Mouse (Mus musculus): ENCODE measurements at regions not wholly inside any gene's neighbourhood (a gene's known extent, or its start where the extent isn't known, plus 50 kb on each side); places are given as distances from the start of the nearest gene placed in this dataset.

DNA sequence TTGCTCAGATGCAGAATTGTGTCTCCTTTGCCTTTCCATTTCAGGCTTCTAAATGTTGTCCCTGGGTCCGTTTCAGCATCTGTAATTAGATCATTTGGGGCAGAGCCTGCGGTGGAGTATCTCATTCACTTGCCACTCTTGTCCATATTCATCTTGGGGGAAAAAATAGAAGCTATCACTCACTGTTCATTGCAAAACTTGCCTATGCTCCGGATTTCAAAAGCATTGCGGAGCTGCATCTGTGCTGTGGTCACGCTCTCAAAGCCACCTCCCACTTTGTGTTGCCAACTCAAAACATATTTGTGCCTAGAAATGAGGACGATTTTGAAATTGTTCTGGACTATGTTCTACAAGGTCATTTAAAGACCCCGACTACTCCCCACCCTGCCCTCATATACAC, 138.3 kb upstream of the Zfp648 start:
- Histone ChIP-seq H3K27ac (ENCODE audit: low read length) (no peak overlapping the region), H3K9ac (ENCODE audit: low read length) (no peak overlapping the region), H3K36me3 (ENCODE audit: control insufficient read depth, insufficient read depth) (no peaks in the 10 kb centered on the region), H3K4me3 (ENCODE audit: low read length) (no peak overlapping the region), H3K9me3 (replicated peaks; ENCODE audit: control insufficient read depth, low read length) (no peaks in the 10 kb centered on the region; the same call in 1 of the 2 replicates), H3K27me3 (ENCODE audit: control insufficient read depth, insufficient read depth, low read length) (no peaks in the 10 kb centered on the region), H3K4me1 (ENCODE audit: control insufficient read depth, insufficient read depth, low read length) (no peaks in the 10 kb centered on the region; the same call in 1 of the 2 replicates), H3K4me2 (ENCODE audit: low read depth, low read length) (no peak overlapping the region)
- no peak for ATAC-seq (replicated peaks; ENCODE audit: extremely low read depth, insufficient read depth, low FRiP score)
- WGBS = 77% methylated on average over 7 of the region's 7 CpGs

DNA sequence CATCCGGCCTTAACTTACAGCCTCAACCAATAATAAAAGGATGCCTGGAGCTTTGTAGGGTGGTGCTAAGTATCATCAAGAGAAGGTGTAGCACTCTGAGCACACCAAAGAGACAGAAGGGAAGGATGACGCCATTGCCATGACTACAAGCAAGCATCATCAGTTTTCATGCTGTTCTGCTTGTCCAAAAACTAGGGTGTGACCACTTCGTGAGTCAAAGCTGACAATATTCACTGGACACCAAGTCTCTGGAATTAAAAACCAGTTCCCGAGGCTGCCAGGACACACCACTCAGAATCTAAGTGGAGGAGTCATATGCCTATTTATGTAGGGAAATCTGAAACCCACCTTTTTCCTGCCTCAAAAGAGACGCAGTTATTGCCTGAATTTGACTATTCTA, 136.4 kb upstream of the Zfp648 start:
- H3K27ac ChIP-seq (ENCODE audit: low read length) = no peak overlapping the region
- 86% methylated on average over 5 of the region's 5 CpGs for WGBS
- H3K9me3 ChIP-seq (replicated peaks; ENCODE audit: control insufficient read depth, low read length) = 0 out of 2 replicates have a peak, but pooled peaks cover 3% of the 10 kb centered on the region
- H3K4me3 ChIP-seq (ENCODE audit: low read length) = no peak overlapping the region
- no peak overlapping the region for H3K9ac ChIP-seq (ENCODE audit: low read length)
- no peaks in the 10 kb centered on the region for H3K36me3 ChIP-seq (ENCODE audit: control insufficient read depth, insufficient read depth)
- ATAC-seq (replicated peaks; ENCODE audit: extremely low read depth, insufficient read depth, low FRiP score) = no peak
- no peaks in the 10 kb centered on the region; the same call in 1 of the 2 replicates for H3K4me1 ChIP-seq (ENCODE audit: control insufficient read depth, insufficient read depth, low read length)
- H3K4me2 ChIP-seq (ENCODE audit: low read depth, low read length) = no peak overlapping the region
- no peaks in the 10 kb centered on the region for H3K27me3 ChIP-seq (ENCODE audit: control insufficient read depth, insufficient read depth, low read length)

DNA sequence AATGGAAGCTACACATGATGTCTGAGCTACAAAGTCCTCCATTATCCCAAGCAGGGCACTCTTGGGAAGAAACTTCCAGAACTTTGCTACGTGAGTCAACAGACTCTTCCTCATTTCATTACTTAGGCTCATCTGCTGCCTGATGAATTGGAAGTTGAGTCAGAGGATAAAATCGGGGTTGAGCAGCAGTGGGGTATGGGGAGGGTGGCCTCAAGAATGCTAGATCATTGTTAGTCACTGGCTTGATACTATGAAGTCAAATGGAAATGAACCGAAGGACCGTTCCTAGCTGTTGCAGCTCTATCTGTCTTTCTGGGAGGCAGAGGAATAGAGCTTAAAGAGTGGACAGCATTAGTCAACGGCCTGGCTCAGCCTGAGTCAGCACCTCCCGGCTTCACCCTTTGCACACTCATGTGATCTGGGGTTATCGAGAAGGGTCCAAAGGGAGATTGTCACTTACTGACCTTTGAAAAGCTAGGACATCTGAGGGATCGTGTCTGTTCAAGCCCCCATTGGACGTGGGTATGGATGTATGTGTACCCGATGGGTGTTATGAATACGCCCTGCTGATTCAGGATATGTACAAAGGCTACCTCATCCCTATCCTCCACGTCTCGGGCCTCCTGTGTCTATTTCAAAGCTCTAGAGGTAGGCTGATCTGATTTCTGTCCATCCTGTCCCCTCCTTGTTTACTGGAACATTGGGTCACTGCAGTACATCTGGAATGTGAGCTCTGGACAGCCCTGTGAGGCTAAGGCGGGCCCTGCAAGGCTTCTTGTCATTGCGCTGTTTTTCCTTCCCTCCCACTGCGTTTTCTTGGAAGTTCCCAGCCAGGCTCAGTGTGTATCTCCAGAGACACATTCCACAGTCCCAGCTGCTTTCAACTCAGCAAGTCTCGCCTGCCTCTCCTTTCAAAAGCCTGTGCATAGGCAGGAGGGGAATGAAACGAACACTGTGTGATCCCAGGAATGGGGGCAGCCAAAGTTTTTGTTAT, 135.4 kb upstream of the Zfp648 start:
- Histone ChIP-seq H3K9ac (ENCODE audit: low read length) (no peak overlapping the region), H3K4me1 (ENCODE audit: control insufficient read depth, insufficient read depth, low read length) (no peaks in the 10 kb centered on the region; the same call in 1 of the 2 replicates), H3K36me3 (ENCODE audit: control insufficient read depth, insufficient read depth) (no peaks in the 10 kb centered on the region), H3K9me3 (replicated peaks; ENCODE audit: control insufficient read depth, low read length) (0 out of 2 replicates have a peak, but pooled peaks cover 3% of the 10 kb centered on the region), H3K4me2 (ENCODE audit: low read depth, low read length) (no peak overlapping the region), H3K4me3 (ENCODE audit: low read length) (no peak overlapping the region), H3K27ac (ENCODE audit: low read length) (no peak overlapping the region), H3K27me3 (ENCODE audit: control insufficient read depth, insufficient read depth, low read length) (no peaks in the 10 kb centered on the region)
- no peak for ATAC-seq (replicated peaks; ENCODE audit: extremely low read depth, insufficient read depth, low FRiP score)
- 66% methylated on average over 18 of the region's 18 CpGs for WGBS

DNA sequence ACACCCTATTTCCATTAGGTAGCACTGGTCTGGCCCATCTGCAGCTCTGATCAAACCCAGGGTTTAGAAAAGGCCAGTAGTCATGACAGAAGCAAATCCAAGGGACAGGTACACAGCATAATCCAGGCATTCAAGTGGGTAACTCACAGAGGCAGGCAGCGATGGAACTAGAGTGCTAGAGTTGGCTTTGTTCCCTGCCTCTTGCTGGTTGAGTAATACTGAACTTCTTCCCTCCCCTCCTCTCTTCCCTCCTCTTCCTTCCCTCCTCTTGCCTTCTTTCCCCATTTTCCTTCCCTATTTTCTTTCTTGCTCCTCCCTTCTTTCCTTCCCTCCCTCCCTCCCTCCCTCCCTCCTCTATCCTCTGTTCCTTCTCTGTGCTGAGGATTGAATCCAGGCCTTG, 133.1 kb upstream of the Zfp648 start:
- no peak overlapping the region for H3K4me3 ChIP-seq (ENCODE audit: low read length)
- H3K36me3 ChIP-seq (ENCODE audit: control insufficient read depth, insufficient read depth) = no peaks in the 10 kb centered on the region
- no peak for ATAC-seq (replicated peaks; ENCODE audit: extremely low read depth, insufficient read depth, low FRiP score)
- H3K9ac ChIP-seq (ENCODE audit: low read length) = no peak overlapping the region
- H3K9me3 ChIP-seq (replicated peaks; ENCODE audit: control insufficient read depth, low read length) = 0 out of 2 replicates have a peak, but pooled peaks cover 3% of the 10 kb centered on the region
- no peak overlapping the region for H3K4me2 ChIP-seq (ENCODE audit: low read depth, low read length)
- no peak overlapping the region for H3K27ac ChIP-seq (ENCODE audit: low read length)
- H3K27me3 ChIP-seq (ENCODE audit: control insufficient read depth, insufficient read depth, low read length) = no peaks in the 10 kb centered on the region
- H3K4me1 ChIP-seq (ENCODE audit: control insufficient read depth, insufficient read depth, low read length) = no peaks in the 10 kb centered on the region; the same call in 1 of the 2 replicates
- 82% methylated on average over 1 of the region's 1 CpGs for WGBS

DNA sequence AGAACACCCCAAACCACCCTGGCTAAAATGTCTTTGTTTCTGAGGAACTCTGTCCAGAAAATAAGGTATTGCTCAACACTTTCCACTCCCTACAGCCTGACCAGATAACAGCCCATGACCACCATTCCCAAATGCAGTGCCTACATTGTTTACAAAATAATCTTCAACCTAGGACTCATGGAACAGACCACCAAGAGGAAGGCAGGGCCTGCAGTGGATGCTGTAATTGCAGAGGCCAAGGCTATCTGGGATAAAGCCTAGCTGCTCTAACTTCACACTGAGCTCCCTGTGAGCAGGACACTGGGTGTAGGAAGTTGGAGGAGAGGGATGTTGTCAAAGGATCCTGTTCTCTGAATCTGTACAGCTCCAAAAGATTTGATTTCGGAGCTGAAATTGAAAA, 126.7 kb upstream of the Zfp648 start:
- Histone ChIP-seq H3K36me3 (ENCODE audit: control insufficient read depth, insufficient read depth) (no peaks in the 10 kb centered on the region), H3K9ac (ENCODE audit: low read length) (no peak overlapping the region), H3K4me1 (ENCODE audit: control insufficient read depth, insufficient read depth, low read length) (no peaks in the 10 kb centered on the region), H3K27me3 (ENCODE audit: control insufficient read depth, insufficient read depth, low read length) (no peaks in the 10 kb centered on the region), H3K4me2 (ENCODE audit: low read depth, low read length) (no peak overlapping the region), H3K4me3 (ENCODE audit: low read length) (no peak overlapping the region), H3K9me3 (replicated peaks; ENCODE audit: control insufficient read depth, low read length) (no peaks in the 10 kb centered on the region), H3K27ac (ENCODE audit: low read length) (no peak overlapping the region)
- WGBS = 89% methylated on average over 1 of the region's 1 CpGs
- no peak for ATAC-seq (replicated peaks; ENCODE audit: extremely low read depth, insufficient read depth, low FRiP score)

DNA sequence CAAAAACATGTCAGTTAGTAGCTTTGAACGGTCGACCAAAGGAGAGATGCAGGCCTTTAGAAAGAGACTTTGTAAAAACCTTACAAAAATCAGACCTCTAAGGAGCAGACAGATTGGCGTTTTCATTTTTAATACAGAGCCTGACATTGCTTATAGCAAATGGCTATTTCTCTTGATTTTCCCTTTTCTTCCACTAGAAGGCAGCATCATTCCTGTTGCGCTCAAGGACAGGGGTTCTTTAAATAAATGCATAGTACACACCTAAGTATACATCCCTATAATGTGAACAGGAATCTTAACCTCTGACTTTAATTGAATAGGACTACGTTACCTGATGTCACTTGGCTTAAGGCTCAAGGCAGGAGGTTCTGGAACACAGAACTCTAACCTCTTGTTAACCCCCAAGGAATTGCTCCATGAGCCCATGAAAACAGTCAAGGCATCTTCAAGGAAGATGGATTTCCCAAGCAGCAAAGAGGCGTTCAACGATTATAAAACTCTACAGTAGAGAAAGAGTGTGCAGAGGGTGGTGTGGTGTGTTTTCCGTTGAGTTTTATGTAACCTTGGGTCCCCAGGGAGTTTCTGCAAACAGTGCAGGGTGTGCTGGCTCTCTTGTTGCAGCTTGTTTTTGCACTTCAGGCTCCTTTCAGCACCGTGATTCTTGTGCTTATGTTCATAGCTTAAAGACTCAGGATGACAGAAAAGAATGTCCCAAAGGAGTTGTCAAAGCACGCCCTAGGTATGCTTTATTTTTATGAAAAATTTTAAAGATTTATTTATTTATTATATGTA, 124.1 kb upstream of the Zfp648 start:
- Histone ChIP-seq H3K9me3 (replicated peaks; ENCODE audit: control insufficient read depth, low read length) (no peaks in the 10 kb centered on the region), H3K4me2 (ENCODE audit: low read depth, low read length) (no peak overlapping the region), H3K4me3 (ENCODE audit: low read length) (no peak overlapping the region), H3K27me3 (ENCODE audit: control insufficient read depth, insufficient read depth, low read length) (no peaks in the 10 kb centered on the region), H3K27ac (ENCODE audit: low read length) (no peak overlapping the region), H3K36me3 (ENCODE audit: control insufficient read depth, insufficient read depth) (no peaks in the 10 kb centered on the region), H3K4me1 (ENCODE audit: control insufficient read depth, insufficient read depth, low read length) (no peaks in the 10 kb centered on the region), H3K9ac (ENCODE audit: low read length) (no peak overlapping the region)
- no peak for ATAC-seq (replicated peaks; ENCODE audit: extremely low read depth, insufficient read depth, low FRiP score)
- WGBS = 61% methylated on average over 10 of the region's 10 CpGs

DNA sequence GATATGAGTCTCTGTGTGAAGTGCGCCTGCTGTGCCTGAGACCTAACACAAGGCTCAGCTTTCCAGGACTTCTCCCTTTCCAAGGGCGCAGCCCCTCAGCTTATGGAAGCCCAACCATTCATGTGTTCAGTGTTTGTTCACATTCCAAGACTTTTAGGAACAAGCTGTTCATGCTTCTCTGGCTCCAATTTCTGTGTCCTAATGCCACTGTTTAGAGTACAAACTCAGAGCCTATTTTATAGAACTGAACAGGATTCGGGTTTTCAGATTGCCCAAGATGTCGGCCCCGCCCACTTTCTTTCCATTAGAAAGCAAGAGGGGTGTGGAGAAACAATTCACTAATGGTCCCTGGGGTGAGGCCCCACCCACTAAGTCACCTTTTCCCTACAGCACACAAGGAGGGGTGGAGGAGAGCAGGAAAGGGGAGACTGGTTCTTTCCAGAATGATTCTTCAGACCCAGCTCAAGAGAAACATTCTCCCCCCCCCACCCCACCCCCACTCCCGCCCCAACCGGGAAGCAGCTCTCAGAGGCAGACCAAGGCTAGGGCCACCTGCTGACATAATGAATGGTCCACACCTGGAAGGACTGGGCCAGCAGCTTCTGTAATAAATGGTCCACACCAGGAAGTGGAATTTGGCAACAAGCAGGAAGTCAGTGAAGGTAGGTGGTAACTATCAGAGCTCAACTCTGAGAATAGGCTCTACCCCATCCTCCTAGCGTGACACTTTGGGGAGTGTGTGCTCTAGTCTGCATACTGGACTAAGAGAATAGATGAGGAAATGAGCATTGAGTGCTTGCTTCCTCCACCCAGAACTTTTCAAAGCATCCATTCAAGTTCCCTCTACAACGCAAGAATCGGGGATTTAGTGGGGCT, 120.2 kb upstream of the Zfp648 start:
- H3K27ac ChIP-seq (ENCODE audit: low read length) = no peak overlapping the region
- H3K9ac ChIP-seq (ENCODE audit: low read length) = no peak overlapping the region
- no peaks in the 10 kb centered on the region for H3K9me3 ChIP-seq (replicated peaks; ENCODE audit: control insufficient read depth, low read length)
- H3K4me3 ChIP-seq (ENCODE audit: low read length) = no peak overlapping the region
- WGBS = 56% methylated on average over 10 of the region's 10 CpGs
- no peak overlapping the region for H3K4me2 ChIP-seq (ENCODE audit: low read depth, low read length)
- H3K27me3 ChIP-seq (ENCODE audit: control insufficient read depth, insufficient read depth, low read length) = no peaks in the 10 kb centered on the region
- ATAC-seq (replicated peaks; ENCODE audit: extremely low read depth, insufficient read depth, low FRiP score) = no peak
- H3K4me1 ChIP-seq (ENCODE audit: control insufficient read depth, insufficient read depth, low read length) = no peaks in the 10 kb centered on the region
- no peaks in the 10 kb centered on the region for H3K36me3 ChIP-seq (ENCODE audit: control insufficient read depth, insufficient read depth)

DNA sequence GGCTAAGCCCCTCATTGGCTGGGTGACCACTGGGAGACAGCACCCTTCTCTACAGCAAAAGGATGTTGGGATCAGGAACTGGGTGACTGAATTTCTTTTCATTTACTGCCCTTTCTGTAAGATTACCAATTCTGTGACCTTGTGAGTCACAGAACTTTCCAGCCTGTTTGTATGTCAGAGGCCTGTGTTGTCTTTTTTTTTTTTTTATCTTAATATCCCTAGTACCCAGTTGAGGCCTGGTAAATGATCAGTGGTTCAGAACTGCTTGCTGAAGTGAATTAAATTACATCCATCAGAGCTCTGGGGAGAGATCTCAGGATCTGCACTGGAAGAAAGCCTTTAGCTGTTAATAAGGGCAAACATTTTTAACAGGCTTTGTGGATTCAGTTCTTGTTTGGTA, 114.8 kb upstream of the Zfp648 start:
- Histone ChIP-seq H3K9ac (ENCODE audit: low read length) (no peak overlapping the region), H3K27me3 (ENCODE audit: control insufficient read depth, insufficient read depth, low read length) (no peaks in the 10 kb centered on the region), H3K4me3 (ENCODE audit: low read length) (no peak overlapping the region), H3K4me2 (ENCODE audit: low read depth, low read length) (no peak overlapping the region), H3K36me3 (ENCODE audit: control insufficient read depth, insufficient read depth) (no peaks in the 10 kb centered on the region), H3K27ac (ENCODE audit: low read length) (no peak overlapping the region), H3K4me1 (ENCODE audit: control insufficient read depth, insufficient read depth, low read length) (peaks cover 8% of the 10 kb centered on the region), H3K9me3 (replicated peaks; ENCODE audit: control insufficient read depth, low read length) (0 out of 2 replicates have a peak, but pooled peaks cover 3% of the 10 kb centered on the region)
- no peak for ATAC-seq (replicated peaks; ENCODE audit: extremely low read depth, insufficient read depth, low FRiP score)
